Mouse (Mus musculus) limb, embryonic 10.5 days (tissue): Measurements from ENCODE around the gene Phlpp2. TPM values are rescaled to one million over a fixed set of nuclear protein-coding genes. Genes with fewer than 3 reads are reported as not detected.
"Not testable (repeated sequence)": the region's sequence is repeated elsewhere in the genome, so short reads cannot be mapped to it uniquely, and the experiment has no call there.

Source experiments
- DNase-seq: peaks from one replicate; pipeline ENCODE4 v3.0.0-alpha.2; 2017; ENCODE audit warnings: low spot score
- H3K27ac ChIP-seq: fragments of 300-500 bp; sonication (generic); 2 replicates; pipeline ENCODE4 v1.5.1; 2016; ENCODE audit warnings: mild to moderate bottlenecking
- H3K27me3 ChIP-seq: fragments of 300-500 bp; sonication (generic); 2 replicates; pipeline ENCODE4 v1.6.1; 2016; ENCODE audit warnings: low read depth, mild to moderate bottlenecking; ENCODE audit not compliant: poor library complexity, severe bottlenecking
- H3K36me3 ChIP-seq: fragments of 300-500 bp; sonication (generic); 2 replicates; pipeline ENCODE4 v1.6.1; 2016; ENCODE audit warnings: mild to moderate bottlenecking, moderate library complexity
- H3K4me1 ChIP-seq: fragments of 300-500 bp; sonication (generic); 2 replicates; pipeline ENCODE4 v1.6.1; 2016
- H3K4me3 ChIP-seq: fragments of 300-500 bp; sonication (generic); 2 replicates; pipeline ENCODE4 v1.5.1; 2016; ENCODE audit warnings: mild to moderate bottlenecking, moderate library complexity
- H3K9me3 ChIP-seq: fragments of 300-500 bp; sonication (generic); replicated peaks from 2 replicates; pipeline ENCODE4 v1.6.1; 2016; ENCODE audit warnings: mild to moderate bottlenecking
- WGBS: fragments of 180-500 bp; shearing (Covaris S2); methylation state at CpG from one replicate; pipeline ENCODE4 v1.1.7; 2016; 5-methylcytosine and 5-hydroxymethylcytosine counted together
- polyA plus RNA-seq: library from polyadenylated mRNA; unstranded; fragments of >200 nt; fragmentation: Nextera tagmentation; extraction: Ambion mirVana; gene quantifications from 2 replicates; pipeline ENCODE4 v1.2.1, GENCODE M21; 2016

Gene Phlpp2
- polyA plus RNA-seq, 1 experiment from 2014 or later: 2.5 TPM

- Histone ChIP-seq H3K9me3 (no peaks in the 10 kb centered on the region), H3K36me3 (peaks cover 9% of the 10 kb centered on the region), H3K4me3 (peak overlapping the region; percentile 98), H3K4me1 (peaks cover 18% of the 10 kb centered on the region), H3K27ac (peak overlapping the region; percentile 97), H3K27me3 (no peaks in the 10 kb centered on the region)
- WGBS: under 1% methylated on average over 66 of the region's 78 CpGs
- DNase-seq: peak; percentile 82
Observed at GRCm38 (mm10) chr8:109868680-109869361, 479 bp downstream of the Phlpp2 start.

GRCm38 (mm10) chr8:109871056-109871455, 2.7 kb downstream of the Phlpp2 start:
- peaks cover 18% of the 10 kb centered on the region for H3K4me1 ChIP-seq
- no peak overlapping the region for H3K27ac ChIP-seq
- H3K36me3 ChIP-seq: peaks cover 9% of the 10 kb centered on the region
- H3K27me3 ChIP-seq: no peaks in the 10 kb centered on the region
- no peaks in the 10 kb centered on the region for H3K9me3 ChIP-seq
- no peak for DNase-seq
- WGBS: 93% methylated on average over 1 of the region's 1 CpGs
- no peak overlapping the region for H3K4me3 ChIP-seq

- 90% methylated on average over 3 of the region's 3 CpGs for WGBS
- not testable (repeated sequence) for H3K9me3 ChIP-seq, H3K4me3 ChIP-seq, H3K27me3 ChIP-seq, H3K4me1 ChIP-seq, DNase-seq, H3K27ac ChIP-seq
- H3K36me3 ChIP-seq: peaks cover 30% of the 10 kb centered on the region
Observed at GRCm38 (mm10) chr8:109873800-109874199, 5.5 kb downstream of the Phlpp2 start.

GRCm38 (mm10) chr8:109880012-109880662, 11.8 kb downstream of the Phlpp2 start:
- Histone ChIP-seq H3K9me3 (no peaks in the 10 kb centered on the region), H3K27ac (no peak overlapping the region), H3K4me1 (no peaks in the 10 kb centered on the region), H3K4me3 (no peak overlapping the region), H3K27me3 (no peaks in the 10 kb centered on the region), H3K36me3 (peaks cover 59% of the 10 kb centered on the region)
- WGBS: 96% methylated on average over 5 of the region's 5 CpGs
- no peak for DNase-seq

GRCm38 (mm10) chr8:109885294-109885693, 17.0 kb downstream of the Phlpp2 start:
- H3K36me3 ChIP-seq: peaks cover 67% of the 10 kb centered on the region
- H3K9me3 ChIP-seq: no peaks in the 10 kb centered on the region
- DNase-seq: no peak
- H3K27me3 ChIP-seq: no peaks in the 10 kb centered on the region
- H3K4me1 ChIP-seq: no peaks in the 10 kb centered on the region
- no peak overlapping the region for H3K27ac ChIP-seq
- H3K4me3 ChIP-seq: no peak overlapping the region

- H3K36me3 ChIP-seq: peaks cover 55% of the 10 kb centered on the region
- WGBS: 95% methylated on average over 1 of the region's 1 CpGs
- H3K27me3 ChIP-seq: no peaks in the 10 kb centered on the region
- no peak for DNase-seq
- H3K9me3 ChIP-seq: no peaks in the 10 kb centered on the region
- no peak overlapping the region for H3K27ac ChIP-seq
- H3K4me3 ChIP-seq: no peak overlapping the region
- no peaks in the 10 kb centered on the region for H3K4me1 ChIP-seq
Observed at GRCm38 (mm10) chr8:109889211-109889610, 20.9 kb downstream of the Phlpp2 start.

GRCm38 (mm10) chr8:109890794-109891585, 22.6 kb downstream of the Phlpp2 start:
- Histone ChIP-seq H3K4me3 (no peak overlapping the region), H3K36me3 (peaks cover 54% of the 10 kb centered on the region), H3K27me3 (no peaks in the 10 kb centered on the region), H3K4me1 (no peaks in the 10 kb centered on the region), H3K9me3 (no peaks in the 10 kb centered on the region), H3K27ac (no peak overlapping the region)
- 86% methylated on average over 3 of the region's 3 CpGs for WGBS
- no peak for DNase-seq

- H3K36me3 ChIP-seq: peaks cover 38% of the 10 kb centered on the region
- H3K27me3 ChIP-seq: no peaks in the 10 kb centered on the region
- no peaks in the 10 kb centered on the region for H3K9me3 ChIP-seq
- no peak for DNase-seq
- WGBS: 94% methylated on average over 1 of the region's 1 CpGs
- H3K4me3 ChIP-seq: no peak overlapping the region
- H3K4me1 ChIP-seq: no peaks in the 10 kb centered on the region
- no peak overlapping the region for H3K27ac ChIP-seq
Observed at GRCm38 (mm10) chr8:109894636-109895035, 26.3 kb downstream of the Phlpp2 start.

- H3K4me3 ChIP-seq: no peak overlapping the region
- WGBS: 91% methylated on average over 12 of the region's 12 CpGs
- H3K9me3 ChIP-seq: no peaks in the 10 kb centered on the region
- H3K27ac ChIP-seq: no peak overlapping the region
- H3K27me3 ChIP-seq: no peaks in the 10 kb centered on the region
- peaks cover 32% of the 10 kb centered on the region for H3K36me3 ChIP-seq
- H3K4me1 ChIP-seq: no peaks in the 10 kb centered on the region
- DNase-seq: no peak
Observed at GRCm38 (mm10) chr8:109895355-109895754, 27.0 kb downstream of the Phlpp2 start.

- no peaks in the 10 kb centered on the region for H3K27me3 ChIP-seq
- no peak for DNase-seq
Observed at GRCm38 (mm10) chr8:109902379-109902778, 34.0 kb downstream of the Phlpp2 start.

GRCm38 (mm10) chr8:109903909-109904469, 35.6 kb downstream of the Phlpp2 start:
- Histone ChIP-seq H3K9me3 (no peaks in the 10 kb centered on the region), H3K36me3 (peaks cover 41% of the 10 kb centered on the region)

More at GRCm38 (mm10) chr8:109902379-109902778, 34.0 kb downstream of the Phlpp2 start:
- Histone ChIP-seq H3K9me3 (no peaks in the 10 kb centered on the region), H3K4me1 (no peaks in the 10 kb centered on the region), H3K36me3 (peaks cover 27% of the 10 kb centered on the region), H3K4me3 (no peak overlapping the region), H3K27ac (no peak overlapping the region)

GRCm38 (mm10) chr8:109904928-109905668, 36.8 kb downstream of the Phlpp2 start:
- Histone ChIP-seq H3K36me3 (peaks cover 48% of the 10 kb centered on the region), H3K4me1 (no peaks in the 10 kb centered on the region), H3K27me3 (no peaks in the 10 kb centered on the region), H3K4me3 (no peak overlapping the region), H3K9me3 (no peaks in the 10 kb centered on the region), H3K27ac (no peak overlapping the region)
- WGBS: 96% methylated on average over 1 of the region's 1 CpGs
- no peak for DNase-seq

More at GRCm38 (mm10) chr8:109903909-109904469, 35.6 kb downstream of the Phlpp2 start:
- no peaks in the 10 kb centered on the region for H3K4me1 ChIP-seq
- H3K27me3 ChIP-seq: no peaks in the 10 kb centered on the region
- H3K4me3 ChIP-seq: no peak overlapping the region
- no peak overlapping the region for H3K27ac ChIP-seq
- WGBS: 94% methylated on average over 10 of the region's 10 CpGs
- DNase-seq: no peak
